Mouse (Mus musculus): ENCODE data around the gene Hydin. TPM values are rescaled to one million over a fixed set of nuclear protein-coding genes. Genes with fewer than 3 reads are reported as not detected.
A peak's percentile ranks its signal among the peaks of the same experiment; 100 is the strongest.
"Not testable (repeated sequence)": the region's sequence is repeated elsewhere in the genome, so short reads cannot be mapped to it uniquely, and the experiment has no call there.

Gene Hydin
- polyA plus RNA-seq, 1 experiment = 0.70 TPM

DNA sequence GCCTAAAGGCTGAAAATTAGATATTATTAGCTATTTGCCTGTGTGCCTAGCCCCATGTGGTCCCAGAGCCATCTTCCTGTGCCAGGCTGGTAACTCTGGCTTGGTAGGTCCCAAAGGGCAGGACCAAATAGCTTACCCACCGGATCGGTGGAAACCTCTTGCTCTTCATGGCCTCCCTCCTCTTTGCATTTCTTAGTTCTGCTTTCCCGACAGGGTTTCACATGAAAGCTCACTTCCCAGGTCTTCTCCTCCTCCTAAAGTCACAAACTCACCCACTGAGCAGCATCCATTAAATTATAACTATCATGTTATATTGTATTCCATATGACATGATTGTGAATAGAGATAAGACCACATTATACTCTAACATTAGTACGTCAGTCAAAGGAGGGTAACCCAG, 234.6 kb downstream of the Hydin start:
- no peaks in the 10 kb centered on the region for H3K4me1 ChIP-seq (ENCODE audit: control insufficient read depth, insufficient read depth, low read length)
- no peak overlapping the region for H3K4me3 ChIP-seq (replicated peaks; ENCODE audit: insufficient read depth, low read depth, low read length)
- H3K27me3 ChIP-seq (ENCODE audit: control insufficient read depth, insufficient read depth, low read length) = no peaks in the 10 kb centered on the region
- TF ChIP-seq CTCF (IDR thresholded peaks at IDR 0.05; ENCODE audit: borderline replicate concordance, insufficient read depth, low read depth, low read length) (no peak), POLR2A (IDR thresholded peaks at IDR 0.05; ENCODE audit: borderline replicate concordance, insufficient read depth, low read length) (no peak)
- no peak overlapping the region for H3K27ac ChIP-seq (ENCODE audit: insufficient read depth, low read length)
- no peak for DNase-seq
- WGBS = 88% methylated on average over 4 of the region's 4 CpGs

DNA sequence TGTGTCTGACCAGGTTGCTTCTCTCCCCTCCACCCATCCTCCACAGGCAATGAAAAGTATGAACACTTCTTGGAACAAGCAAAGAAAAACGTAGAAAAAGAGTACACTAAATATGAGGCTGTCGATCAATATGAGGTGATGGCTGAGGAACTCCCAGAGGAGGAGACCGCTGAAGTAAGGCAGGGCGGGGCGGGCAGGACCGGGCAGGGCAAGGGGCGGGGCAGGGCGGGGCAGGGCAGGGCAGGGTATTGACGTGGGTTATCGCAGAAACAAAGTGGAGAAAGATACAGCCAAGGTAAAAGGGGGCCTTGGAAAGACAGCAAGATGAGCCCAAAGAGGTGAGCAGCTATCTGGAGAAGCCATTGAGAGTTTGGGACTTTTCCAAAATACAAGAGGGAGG, 236.1 kb downstream of the Hydin start:
- 22% methylated on average over 10 of the region's 10 CpGs for WGBS
- H3K27ac ChIP-seq (ENCODE audit: insufficient read depth, low read length) = no peak overlapping the region
- no peaks in the 10 kb centered on the region for H3K4me1 ChIP-seq (ENCODE audit: control insufficient read depth, insufficient read depth, low read length)
- H3K27me3 ChIP-seq (ENCODE audit: control insufficient read depth, insufficient read depth, low read length) = no peaks in the 10 kb centered on the region
- DNase-seq = no peak
- no peak for TF ChIP-seq CTCF (IDR thresholded peaks at IDR 0.05; ENCODE audit: borderline replicate concordance, insufficient read depth, low read depth, low read length)
- no peak for TF ChIP-seq POLR2A (IDR thresholded peaks at IDR 0.05; ENCODE audit: borderline replicate concordance, insufficient read depth, low read length)
- no peak overlapping the region for H3K4me3 ChIP-seq (replicated peaks; ENCODE audit: insufficient read depth, low read depth, low read length)

DNA sequence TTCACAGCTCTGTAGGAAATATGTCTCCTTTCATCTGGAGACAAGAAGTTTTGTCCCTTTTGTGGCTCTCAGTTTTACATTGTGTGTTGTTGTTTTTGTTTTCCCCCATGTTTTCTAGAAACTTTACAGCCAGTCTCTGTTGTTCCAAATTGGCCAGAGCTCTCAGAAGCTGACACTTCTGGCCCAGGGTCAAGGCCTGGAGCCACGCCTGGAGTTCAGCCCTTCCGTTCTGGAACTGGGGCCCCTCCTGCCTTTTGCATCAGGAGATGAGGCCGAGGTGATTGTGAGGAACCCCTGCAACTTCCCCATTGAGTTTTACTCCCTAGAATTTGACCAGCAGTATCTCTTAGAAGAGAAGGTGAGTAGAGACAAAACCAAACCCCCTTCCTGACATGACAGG, 242.0 kb downstream of the Hydin start:
- TF ChIP-seq POLR2A (IDR thresholded peaks at IDR 0.05; ENCODE audit: borderline replicate concordance, insufficient read depth, low read length) = no peak
- TF ChIP-seq CTCF (IDR thresholded peaks at IDR 0.05; ENCODE audit: borderline replicate concordance, insufficient read depth, low read depth, low read length) = no peak
- H3K4me1 ChIP-seq (ENCODE audit: control insufficient read depth, insufficient read depth, low read length) = no peaks in the 10 kb centered on the region
- no peak overlapping the region for H3K27ac ChIP-seq (ENCODE audit: insufficient read depth, low read length)
- H3K4me3 ChIP-seq (replicated peaks; ENCODE audit: insufficient read depth, low read depth, low read length) = no peak overlapping the region
- WGBS = 6% methylated on average over 3 of the region's 3 CpGs
- peak; percentile 15 to 30 for DNase-seq
- H3K27me3 ChIP-seq (ENCODE audit: control insufficient read depth, insufficient read depth, low read length) = no peaks in the 10 kb centered on the region

DNA sequence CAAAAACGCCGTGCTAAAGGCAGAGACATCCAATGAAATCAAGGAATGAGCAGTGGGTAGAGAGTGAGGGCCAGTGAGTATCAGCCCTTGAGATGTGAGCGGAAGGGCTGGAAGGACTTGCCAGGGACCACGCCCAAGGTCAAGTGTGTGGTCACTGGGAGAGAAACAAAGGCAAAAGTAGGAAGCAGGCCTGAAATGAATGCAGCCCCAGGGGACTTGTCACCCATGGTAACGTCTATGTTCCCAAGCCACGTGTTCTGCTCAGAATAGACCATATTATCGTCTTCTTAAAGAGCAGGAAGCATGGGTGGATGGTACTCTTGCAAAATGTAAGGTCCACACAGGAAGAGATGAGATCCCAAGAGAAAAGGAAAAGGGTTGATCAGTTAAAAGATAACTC, 253.0 kb downstream of the Hydin start:
- Histone ChIP-seq H3K4me1 (ENCODE audit: control insufficient read depth, insufficient read depth, low read length) (no peaks in the 10 kb centered on the region), H3K27ac (ENCODE audit: insufficient read depth, low read length) (no peak overlapping the region), H3K4me3 (replicated peaks; ENCODE audit: insufficient read depth, low read depth, low read length) (no peak overlapping the region), H3K27me3 (ENCODE audit: control insufficient read depth, insufficient read depth, low read length) (no peaks in the 10 kb centered on the region)
- 59% methylated on average over 7 of the region's 7 CpGs for WGBS
- TF ChIP-seq POLR2A (IDR thresholded peaks at IDR 0.05; ENCODE audit: borderline replicate concordance, insufficient read depth, low read length) = no peak
- no peak for TF ChIP-seq CTCF (IDR thresholded peaks at IDR 0.05; ENCODE audit: borderline replicate concordance, insufficient read depth, low read depth, low read length)
- DNase-seq = no peak

DNA sequence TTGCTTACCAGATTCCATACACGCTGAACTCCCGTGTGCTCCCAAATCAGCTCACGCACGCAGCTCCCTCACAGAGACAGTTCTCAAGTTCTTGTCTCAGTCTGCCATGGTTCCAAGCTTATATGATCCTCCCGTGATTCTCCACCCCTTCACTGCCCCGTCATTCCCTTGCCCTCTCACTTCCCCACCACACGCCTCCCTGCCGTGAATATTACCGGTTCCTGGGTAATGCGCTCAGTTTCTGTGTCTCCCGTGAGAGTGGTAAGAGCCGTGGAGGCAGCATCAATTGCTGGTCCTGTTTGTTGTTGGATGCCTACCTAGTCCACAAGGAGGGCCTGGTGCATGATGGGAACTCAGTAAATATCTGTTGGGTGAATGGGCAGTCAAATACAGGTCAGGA, 255.1 kb downstream of the Hydin start:
- TF ChIP-seq CTCF (IDR thresholded peaks at IDR 0.05; ENCODE audit: borderline replicate concordance, insufficient read depth, low read depth, low read length) = no peak
- no peak for TF ChIP-seq POLR2A (IDR thresholded peaks at IDR 0.05; ENCODE audit: borderline replicate concordance, insufficient read depth, low read length)
- WGBS = 93% methylated on average over 12 of the region's 12 CpGs

DNA sequence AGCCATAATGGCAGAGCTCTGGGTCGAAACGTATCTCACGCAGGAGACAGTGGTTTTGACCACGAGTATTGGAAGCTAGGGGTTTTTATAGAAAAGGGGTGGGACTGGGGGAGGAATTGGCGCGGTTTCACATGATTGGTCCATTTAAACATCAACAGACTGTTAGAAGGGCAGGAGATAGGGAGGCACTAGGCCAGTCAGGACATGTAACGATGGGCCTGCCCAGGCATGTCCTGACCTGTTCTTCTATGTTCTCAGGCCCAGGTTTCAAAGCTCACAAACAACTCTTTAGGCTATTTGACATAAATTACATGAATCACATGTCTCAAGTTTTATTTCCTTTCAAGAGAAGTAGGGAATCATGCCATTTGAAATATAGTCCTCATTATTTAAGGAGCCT, 255.7 kb downstream of the Hydin start:
- H3K27ac ChIP-seq (ENCODE audit: insufficient read depth, low read length); H3K4me1 ChIP-seq (ENCODE audit: control insufficient read depth, insufficient read depth, low read length); H3K27me3 ChIP-seq (ENCODE audit: control insufficient read depth, insufficient read depth, low read length); H3K4me3 ChIP-seq (replicated peaks; ENCODE audit: insufficient read depth, low read depth, low read length); DNase-seq: not testable (repeated sequence)
- WGBS = 87% methylated on average over 7 of the region's 7 CpGs

More for the DNA sequence above, 255.1 kb downstream of the Hydin start:
- H3K4me3 ChIP-seq (replicated peaks; ENCODE audit: insufficient read depth, low read depth, low read length) = no peak overlapping the region
- no peaks in the 10 kb centered on the region for H3K4me1 ChIP-seq (ENCODE audit: control insufficient read depth, insufficient read depth, low read length)
- no peak for DNase-seq
- H3K27me3 ChIP-seq (ENCODE audit: control insufficient read depth, insufficient read depth, low read length) = no peaks in the 10 kb centered on the region
- no peak overlapping the region for H3K27ac ChIP-seq (ENCODE audit: insufficient read depth, low read length)

DNA sequence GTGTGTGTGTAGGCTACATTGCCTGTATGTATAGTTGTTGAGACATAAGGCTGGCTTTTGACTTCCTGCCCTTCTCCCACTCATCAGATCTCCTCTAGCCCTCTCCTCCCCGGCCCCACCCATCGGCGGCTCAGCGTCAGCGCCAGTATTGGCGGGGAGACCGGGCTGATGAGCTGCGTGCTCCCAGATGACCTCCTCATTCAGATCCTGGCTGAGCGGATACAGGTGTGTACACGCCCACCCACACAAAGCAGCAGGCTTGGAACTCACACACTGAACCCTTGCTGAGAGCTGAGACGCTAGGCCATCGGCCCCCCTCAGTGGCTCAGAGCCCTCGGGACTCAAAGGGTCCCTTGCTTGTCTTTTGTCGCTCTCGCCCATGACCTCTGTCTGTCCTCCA, 256.2 kb downstream of the Hydin start:
- no peak for DNase-seq
- H3K4me1 ChIP-seq (ENCODE audit: control insufficient read depth, insufficient read depth, low read length) = no peaks in the 10 kb centered on the region
- no peak overlapping the region for H3K27ac ChIP-seq (ENCODE audit: insufficient read depth, low read length)
- WGBS = 69% methylated on average over 15 of the region's 15 CpGs
- no peaks in the 10 kb centered on the region for H3K27me3 ChIP-seq (ENCODE audit: control insufficient read depth, insufficient read depth, low read length)
- TF ChIP-seq POLR2A (IDR thresholded peaks at IDR 0.05; ENCODE audit: borderline replicate concordance, insufficient read depth, low read length) = no peak
- no peak for TF ChIP-seq CTCF (IDR thresholded peaks at IDR 0.05; ENCODE audit: borderline replicate concordance, insufficient read depth, low read depth, low read length)
- H3K4me3 ChIP-seq (replicated peaks; ENCODE audit: insufficient read depth, low read depth, low read length) = no peak overlapping the region

DNA sequence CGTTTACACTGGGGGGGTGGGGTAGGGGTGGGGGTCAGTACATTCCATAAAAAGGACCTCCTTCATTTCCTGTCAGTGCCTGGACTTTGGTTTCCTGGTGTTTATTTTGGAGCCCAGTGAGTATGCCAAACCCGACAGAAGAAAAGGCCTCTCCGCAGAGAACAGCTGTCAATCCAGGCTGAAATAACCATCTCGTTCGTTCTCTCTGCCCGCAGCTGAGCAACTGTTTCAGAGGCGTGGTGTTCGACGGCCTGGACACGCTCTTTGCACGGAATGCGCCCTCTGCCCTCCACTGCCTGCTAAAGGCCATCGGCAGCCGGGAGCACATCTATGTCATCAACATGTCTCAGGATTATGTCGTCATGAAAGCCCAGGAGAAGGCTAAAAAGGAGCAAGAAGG, 258.5 kb downstream of the Hydin start:
- no peaks in the 10 kb centered on the region for H3K27me3 ChIP-seq (ENCODE audit: control insufficient read depth, insufficient read depth, low read length)
- WGBS = 50% methylated on average over 15 of the region's 15 CpGs
- H3K4me1 ChIP-seq (ENCODE audit: control insufficient read depth, insufficient read depth, low read length) = no peaks in the 10 kb centered on the region
- no peak overlapping the region for H3K4me3 ChIP-seq (replicated peaks; ENCODE audit: insufficient read depth, low read depth, low read length)
- no peak for DNase-seq
- TF ChIP-seq CTCF (IDR thresholded peaks at IDR 0.05; ENCODE audit: borderline replicate concordance, insufficient read depth, low read depth, low read length) (no peak), POLR2A (IDR thresholded peaks at IDR 0.05; ENCODE audit: borderline replicate concordance, insufficient read depth, low read length) (no peak)
- no peak overlapping the region for H3K27ac ChIP-seq (ENCODE audit: insufficient read depth, low read length)
